Mouse (Mus musculus): ENCODE measurements around the gene Zfp52. TPM values are rescaled to one million over a fixed set of nuclear protein-coding genes. Genes with fewer than 3 reads are reported as not detected.

Zfp52 gene
- 1.6 TPM in 2 replicates for polyA plus RNA-seq (2014; fragmentation: Nextera tagmentation; extraction: Ambion mirVana)

DNA sequence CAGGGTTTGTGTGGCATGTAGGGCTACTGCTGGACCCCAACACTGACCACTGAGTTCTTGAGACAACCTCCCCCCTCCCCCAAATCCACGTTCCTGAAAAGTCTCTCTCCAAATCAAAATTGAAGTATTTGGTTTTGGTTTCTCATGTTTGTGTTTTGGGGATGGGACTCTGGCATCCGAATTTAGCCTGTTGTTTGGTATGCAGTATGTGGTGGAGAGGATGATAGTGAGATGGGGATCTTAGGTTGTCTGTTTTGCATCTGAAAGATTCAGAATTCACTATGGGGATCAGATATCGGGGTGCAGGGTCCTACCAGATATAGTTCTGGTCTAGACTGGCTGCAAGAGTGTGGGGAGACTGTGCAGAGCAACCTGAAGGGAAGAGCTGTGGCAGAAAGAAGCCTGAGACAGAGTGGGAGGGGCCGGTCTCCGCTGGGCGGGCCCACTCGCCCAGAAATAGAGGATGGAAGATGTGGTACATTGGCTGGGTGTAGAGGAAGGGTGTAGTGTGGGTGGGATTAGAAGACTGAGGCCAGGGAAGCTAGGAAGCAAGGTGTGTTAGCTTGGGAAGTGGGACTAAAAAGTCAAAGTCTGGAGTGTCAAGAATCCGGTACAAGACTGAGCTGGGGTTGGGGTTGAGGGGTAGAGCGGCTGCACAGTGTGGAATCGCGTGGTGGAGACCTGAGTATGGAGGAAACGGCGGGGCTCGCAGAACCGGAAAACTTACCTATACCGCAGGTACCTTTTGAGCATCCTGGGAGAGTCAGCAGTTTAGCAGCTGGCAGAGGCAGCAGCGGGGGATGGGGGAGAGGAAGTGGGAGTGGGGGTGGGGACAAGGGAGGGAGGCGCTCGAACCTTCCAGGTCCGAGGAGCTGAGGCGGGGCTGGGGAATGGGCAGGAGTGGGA lies at the start of gene Zfp52:
Zfp52 (plus strand) TSS at position 444 of the 906 bp plus-strand sequence.
- 4% methylated on average over 21 of the region's 21 CpGs for WGBS

DNA sequence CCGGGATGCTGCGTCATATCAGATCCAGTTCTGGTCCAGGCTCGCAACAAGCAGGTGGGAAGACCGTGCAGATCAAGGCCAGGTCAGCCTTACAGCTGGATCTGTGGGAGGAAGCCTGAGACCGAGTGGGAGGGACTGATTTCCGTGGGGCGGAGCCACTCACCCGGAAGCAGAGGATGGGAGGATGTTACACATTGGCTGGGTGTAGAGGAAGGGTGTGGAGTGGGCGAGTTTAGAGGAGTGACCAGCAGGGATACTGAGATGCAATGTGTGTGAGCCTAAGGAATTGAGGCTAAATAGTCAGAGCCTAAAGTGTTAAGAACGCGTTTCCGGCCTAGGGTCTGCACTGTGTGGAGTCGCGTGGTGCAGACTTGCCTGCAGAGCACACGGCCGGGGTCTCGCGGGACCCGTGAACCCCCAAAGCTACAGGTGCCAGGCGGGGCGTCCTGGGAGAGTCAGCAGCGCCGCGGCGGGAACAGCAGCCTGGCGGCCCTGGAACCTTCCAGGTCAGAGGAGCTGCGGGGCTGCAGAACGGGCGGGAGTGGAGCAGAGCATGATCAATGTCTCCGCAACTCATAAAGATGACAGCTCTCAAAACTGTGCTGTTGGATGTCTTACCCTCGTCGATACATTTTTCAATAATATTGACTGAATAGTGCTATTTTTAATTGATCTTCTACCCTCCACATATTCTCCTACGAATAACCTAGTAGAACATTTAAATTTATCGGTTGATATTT lies 46.4 kb upstream of the Zfp52 start, which contains the start of gene Zfp53:
Zfp53 (plus strand) TSS at position 239 of the 740 bp plus-strand sequence.
- H3K9ac ChIP-seq (ENCODE audit: low read length) = peak within 1 kb of the TSS; percentile 67
- DNase-seq (ENCODE audit: low spot score, missing footprints) = peak; percentile 94
- WGBS = 2% methylated on average over 34 of the region's 34 CpGs
- H3K27me3 ChIP-seq (ENCODE audit: control insufficient read depth, insufficient read depth, low read length) = no peaks in the 10 kb centered on the region
- H3K27ac ChIP-seq (ENCODE audit: low read depth, low read length) = peak within 1 kb of the TSS; percentile 53; the same call in 1 of the 2 replicates
- H3K36me3 ChIP-seq (ENCODE audit: control insufficient read depth, insufficient read depth, low read length) = no peaks in the 10 kb centered on the region
- peak; percentile 100 for ATAC-seq (ENCODE audit: low FRiP score)
- H3K9me3 ChIP-seq (ENCODE audit: control insufficient read depth, low read length) = no peaks in the 10 kb centered on the region
- H3K4me3 ChIP-seq (ENCODE audit: low read depth, low read length) = peak within 1 kb of the TSS; percentile 65
- H3K4me1 ChIP-seq (ENCODE audit: control insufficient read depth, insufficient read depth, low read length) = no peaks in the 10 kb centered on the region; the same call in 1 of the 2 replicates
- H3K4me2 ChIP-seq = peak within 1 kb of the TSS; percentile 69

More for the DNA sequence above, at the start of gene Zfp52:
- H3K36me3 ChIP-seq (ENCODE audit: control insufficient read depth, insufficient read depth, low read length) = no peaks in the 10 kb centered on the region
- H3K4me3 ChIP-seq (ENCODE audit: low read depth, low read length) = peak within 1 kb of the TSS; percentile 30
- ATAC-seq (ENCODE audit: low FRiP score) (peak; percentile 23), DNase-seq (ENCODE audit: low spot score, missing footprints) (peak; percentile 89)
- peak within 1 kb of the TSS; percentile 53 for H3K9ac ChIP-seq (ENCODE audit: low read length)
- H3K4me2 ChIP-seq = peak within 1 kb of the TSS; percentile 51
- H3K4me1 ChIP-seq (ENCODE audit: control insufficient read depth, insufficient read depth, low read length) = peaks cover 5% of the 10 kb centered on the region; the same call in 1 of the 2 replicates
- no peaks in the 10 kb centered on the region for H3K9me3 ChIP-seq (ENCODE audit: control insufficient read depth, low read length)
- H3K27me3 ChIP-seq (ENCODE audit: control insufficient read depth, insufficient read depth, low read length) = no peaks in the 10 kb centered on the region
- H3K27ac ChIP-seq (ENCODE audit: low read depth, low read length) = no peak within 1 kb of the TSS

DNA sequence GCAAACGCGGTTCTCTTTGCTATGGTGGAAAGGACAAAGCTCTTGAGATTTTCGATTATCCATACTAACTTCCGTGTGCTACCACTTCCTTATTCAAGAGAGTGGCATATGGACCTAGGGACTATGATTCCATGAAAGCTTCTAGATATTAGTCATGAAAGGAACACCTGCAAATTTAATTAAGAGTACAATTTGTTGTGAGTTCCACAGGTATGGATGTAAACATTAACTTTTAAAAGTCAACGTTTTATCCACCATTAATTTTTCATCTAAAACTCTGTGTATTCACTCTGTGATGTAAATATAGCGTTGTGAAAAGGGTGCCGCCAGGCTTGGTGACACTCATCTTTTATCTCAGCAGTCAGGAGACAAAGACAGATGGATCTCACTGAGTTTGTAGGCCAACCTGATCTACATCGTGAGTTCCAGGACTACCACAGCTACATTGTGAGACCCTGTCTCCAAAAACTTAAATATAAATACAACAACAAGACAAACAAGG lies 45.8 kb upstream of the Zfp52 start:
- Histone ChIP-seq H3K9me3 (ENCODE audit: control insufficient read depth, low read length) (no peaks in the 10 kb centered on the region), H3K9ac (ENCODE audit: low read length) (peak overlapping the region; percentile 67), H3K4me2 (peak overlapping the region; percentile 69), H3K27ac (ENCODE audit: low read depth, low read length) (no peak overlapping the region), H3K4me1 (ENCODE audit: control insufficient read depth, insufficient read depth, low read length) (no peaks in the 10 kb centered on the region; the same call in 1 of the 2 replicates), H3K4me3 (ENCODE audit: low read depth, low read length) (peak overlapping the region; percentile 65), H3K36me3 (ENCODE audit: control insufficient read depth, insufficient read depth, low read length) (no peaks in the 10 kb centered on the region), H3K27me3 (ENCODE audit: control insufficient read depth, insufficient read depth, low read length) (no peaks in the 10 kb centered on the region)
- ATAC-seq (ENCODE audit: low FRiP score) = no peak; the same call in 1 of the 2 replicates
- peak; percentile 82 for DNase-seq (ENCODE audit: low spot score, missing footprints)
- WGBS = 27% methylated on average over 8 of the region's 8 CpGs

DNA sequence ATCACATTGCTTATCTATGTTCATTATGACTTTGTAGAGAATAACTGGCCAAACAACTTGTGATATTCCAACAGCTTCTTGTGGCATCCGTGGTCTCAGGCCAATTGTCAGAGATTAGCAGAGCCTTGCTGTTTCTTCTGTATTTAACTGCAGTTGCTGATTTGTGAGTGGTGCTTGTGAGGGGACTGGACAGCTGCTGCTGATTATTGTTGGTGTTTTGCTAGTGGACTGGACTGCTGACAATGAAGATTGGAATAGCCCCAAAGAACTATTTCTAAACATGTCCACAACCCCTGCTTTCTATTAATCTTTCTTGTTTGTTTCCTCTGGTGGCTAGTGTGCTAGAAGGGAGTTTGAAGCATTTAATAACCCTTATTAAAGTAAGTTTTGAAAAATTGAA lies 34.0 kb upstream of the Zfp52 start:
- Histone ChIP-seq H3K27ac (ENCODE audit: low read depth, low read length) (no peak overlapping the region), H3K36me3 (ENCODE audit: control insufficient read depth, insufficient read depth, low read length) (no peaks in the 10 kb centered on the region), H3K4me1 (ENCODE audit: control insufficient read depth, insufficient read depth, low read length) (no peaks in the 10 kb centered on the region), H3K4me3 (ENCODE audit: low read depth, low read length) (no peak overlapping the region), H3K9me3 (ENCODE audit: control insufficient read depth, low read length) (no peaks in the 10 kb centered on the region), H3K9ac (ENCODE audit: low read length) (no peak overlapping the region), H3K4me2 (no peak overlapping the region), H3K27me3 (ENCODE audit: control insufficient read depth, insufficient read depth, low read length) (no peaks in the 10 kb centered on the region)
- 86% methylated on average over 1 of the region's 1 CpGs for WGBS
- no peak for DNase-seq (ENCODE audit: low spot score, missing footprints)
- ATAC-seq (ENCODE audit: low FRiP score) = no peak

DNA sequence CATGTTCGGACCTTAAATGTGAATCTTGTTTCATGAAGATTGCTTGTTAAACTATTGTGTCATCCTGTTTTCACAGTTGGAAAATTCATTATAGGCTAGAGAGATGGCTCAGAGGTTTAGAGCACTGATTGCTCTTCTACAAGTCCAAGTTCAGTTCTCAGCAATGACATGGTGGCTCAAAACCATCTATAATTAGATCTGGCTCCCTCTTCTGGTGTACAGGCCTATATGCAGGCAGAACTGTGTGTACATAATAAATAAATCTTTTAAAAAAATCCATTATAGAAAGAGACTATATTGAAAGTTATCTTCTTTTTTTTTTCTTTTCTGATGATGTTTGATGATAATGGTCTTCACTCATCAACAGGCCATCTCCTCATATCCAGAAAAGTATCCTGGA lies 30.8 kb upstream of the Zfp52 start:
- no peak overlapping the region for H3K27ac ChIP-seq (ENCODE audit: low read depth, low read length)
- no peaks in the 10 kb centered on the region for H3K4me1 ChIP-seq (ENCODE audit: control insufficient read depth, insufficient read depth, low read length)
- H3K27me3 ChIP-seq (ENCODE audit: control insufficient read depth, insufficient read depth, low read length) = no peaks in the 10 kb centered on the region
- no peak overlapping the region for H3K9ac ChIP-seq (ENCODE audit: low read length)
- ATAC-seq (ENCODE audit: low FRiP score) (no peak), DNase-seq (ENCODE audit: low spot score, missing footprints) (no peak)
- H3K9me3 ChIP-seq (ENCODE audit: control insufficient read depth, low read length) = no peaks in the 10 kb centered on the region
- H3K4me2 ChIP-seq = no peak overlapping the region
- WGBS = 91% methylated on average over 1 of the region's 1 CpGs
- H3K4me3 ChIP-seq (ENCODE audit: low read depth, low read length) = no peak overlapping the region
- peaks cover 5% of the 10 kb centered on the region; the same call in 1 of the 2 replicates for H3K36me3 ChIP-seq (ENCODE audit: control insufficient read depth, insufficient read depth, low read length)

DNA sequence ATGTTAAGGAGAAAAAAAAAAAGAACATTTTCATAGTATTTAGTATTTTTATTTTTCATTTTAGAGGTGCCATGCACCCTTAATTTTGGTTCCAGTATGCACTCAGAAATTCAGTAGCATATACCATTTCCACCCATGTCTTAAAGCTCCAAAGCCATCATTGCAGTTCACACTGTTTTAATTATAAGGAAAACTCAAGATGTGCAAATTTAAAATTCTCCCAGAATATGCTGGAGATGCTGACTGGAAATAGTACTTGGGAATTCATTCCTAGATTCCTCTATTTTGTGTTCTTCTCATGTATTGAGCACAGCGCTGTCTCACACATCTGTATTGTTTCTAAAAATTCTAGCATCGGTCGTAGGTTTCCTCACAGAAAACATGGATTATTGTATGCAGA lies 29.1 kb upstream of the Zfp52 start:
- Histone ChIP-seq H3K4me2 (no peak overlapping the region), H3K36me3 (ENCODE audit: control insufficient read depth, insufficient read depth, low read length) (peaks cover 5% of the 10 kb centered on the region; the same call in 1 of the 2 replicates), H3K4me1 (ENCODE audit: control insufficient read depth, insufficient read depth, low read length) (no peaks in the 10 kb centered on the region), H3K27ac (ENCODE audit: low read depth, low read length) (no peak overlapping the region), H3K4me3 (ENCODE audit: low read depth, low read length) (no peak overlapping the region), H3K27me3 (ENCODE audit: control insufficient read depth, insufficient read depth, low read length) (no peaks in the 10 kb centered on the region), H3K9me3 (ENCODE audit: control insufficient read depth, low read length) (no peaks in the 10 kb centered on the region), H3K9ac (ENCODE audit: low read length) (no peak overlapping the region)
- DNase-seq (ENCODE audit: low spot score, missing footprints) (no peak), ATAC-seq (ENCODE audit: low FRiP score) (no peak)
- 93% methylated on average over 3 of the region's 3 CpGs for WGBS

DNA sequence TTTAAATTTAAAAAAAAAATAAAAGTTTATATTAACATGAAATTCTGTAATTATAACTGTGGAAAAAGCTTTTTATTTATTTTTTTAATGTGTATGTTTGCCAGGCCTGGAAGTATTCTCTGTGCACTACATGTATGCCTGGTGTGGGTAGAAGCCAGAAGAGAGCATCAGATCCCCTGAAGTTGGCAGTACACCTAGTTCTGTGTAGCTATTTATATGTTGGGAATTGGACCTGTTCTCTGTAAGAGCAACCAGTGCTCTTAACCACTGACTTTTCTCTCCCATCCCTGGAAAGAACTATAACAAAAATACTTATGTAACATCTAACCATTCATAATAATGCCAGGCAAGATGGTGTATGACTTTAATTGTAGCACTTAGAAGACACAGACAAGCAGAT lies 25.6 kb upstream of the Zfp52 start:
- Histone ChIP-seq H3K27me3 (ENCODE audit: control insufficient read depth, insufficient read depth, low read length) (no peaks in the 10 kb centered on the region), H3K9ac (ENCODE audit: low read length) (no peak overlapping the region), H3K36me3 (ENCODE audit: control insufficient read depth, insufficient read depth, low read length) (peaks cover 5% of the 10 kb centered on the region; the same call in 1 of the 2 replicates), H3K9me3 (ENCODE audit: control insufficient read depth, low read length) (no peaks in the 10 kb centered on the region), H3K4me1 (ENCODE audit: control insufficient read depth, insufficient read depth, low read length) (no peaks in the 10 kb centered on the region), H3K4me2 (no peak overlapping the region), H3K27ac (ENCODE audit: low read depth, low read length) (no peak overlapping the region), H3K4me3 (ENCODE audit: low read depth, low read length) (no peak overlapping the region)
- DNase-seq (ENCODE audit: low spot score, missing footprints) (no peak), ATAC-seq (ENCODE audit: low FRiP score) (no peak)

DNA sequence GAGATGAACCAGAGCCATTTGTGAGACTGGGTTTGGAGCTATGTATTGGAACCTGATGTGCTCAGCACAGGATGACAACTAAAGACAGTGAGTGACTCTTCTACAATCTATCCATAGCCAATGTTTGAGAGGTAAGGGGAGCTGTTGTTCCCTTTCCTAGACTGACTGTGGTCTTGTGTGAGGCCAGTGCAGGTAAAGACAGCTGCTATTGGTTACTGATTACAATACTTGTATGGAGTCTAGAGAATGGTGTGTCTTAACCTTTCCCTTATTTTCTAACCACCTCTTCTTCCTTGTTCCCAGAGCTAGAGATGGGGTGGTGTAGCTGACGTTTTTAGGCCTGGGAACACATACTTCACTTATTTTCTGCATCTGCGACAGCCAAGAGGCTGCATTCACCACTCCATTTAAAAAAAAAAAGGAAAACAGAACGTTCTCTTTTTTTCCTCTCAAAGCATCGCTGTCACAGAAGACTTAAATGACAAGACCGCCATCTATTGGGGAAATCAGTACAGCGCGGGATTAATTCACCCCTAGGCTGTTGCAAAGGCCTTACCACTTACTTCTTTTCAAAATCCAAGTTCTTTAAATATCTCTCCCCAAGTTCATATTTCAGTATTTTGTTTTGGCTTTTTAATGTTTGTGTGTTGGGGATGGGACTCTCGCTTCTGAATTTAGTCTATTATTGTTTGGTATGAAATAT lies 19.8 kb upstream of the Zfp52 start:
- Histone ChIP-seq H3K27me3 (ENCODE audit: control insufficient read depth, insufficient read depth, low read length) (no peaks in the 10 kb centered on the region), H3K9me3 (ENCODE audit: control insufficient read depth, low read length) (no peaks in the 10 kb centered on the region), H3K4me1 (ENCODE audit: control insufficient read depth, insufficient read depth, low read length) (peaks cover 3% of the 10 kb centered on the region), H3K27ac (ENCODE audit: low read depth, low read length) (no peak overlapping the region), H3K4me3 (ENCODE audit: low read depth, low read length) (peak overlapping the region; percentile 56), H3K4me2 (peak overlapping the region; percentile 76), H3K9ac (ENCODE audit: low read length) (peak overlapping the region; percentile 20; the same call in 1 of the 2 replicates), H3K36me3 (ENCODE audit: control insufficient read depth, insufficient read depth, low read length) (no peaks in the 10 kb centered on the region)
- 2% methylated on average over 8 of the region's 8 CpGs for WGBS
- peak; percentile 96 for DNase-seq (ENCODE audit: low spot score, missing footprints)
- ATAC-seq (ENCODE audit: low FRiP score) = peak; percentile 55
